Mouse (Mus musculus): ENCODE results near the gene Sgsh.
A peak's percentile ranks its signal among the peaks of the same experiment; 100 is the strongest.

Gene Sgsh

GRCm38 (mm10) chr11:119377326-119377725, 22.0 kb upstream of the Sgsh start:
- no peak for DNase-seq (ENCODE audit: low read depth, low spot score)

GRCm38 (mm10) chr11:119375425-119375824, 20.1 kb upstream of the Sgsh start:
- DNase-seq (ENCODE audit: low read depth, low spot score), result no peak

- peak; percentile 81 for DNase-seq (ENCODE audit: low read depth, low spot score)
Observed at GRCm38 (mm10) chr11:119363534-119364145, 8.3 kb upstream of the Sgsh start.

GRCm38 (mm10) chr11:119362769-119363533, 7.6 kb upstream of the Sgsh start:
- DNase-seq (ENCODE audit: low read depth, low spot score), result no peak

- DNase-seq (ENCODE audit: low read depth, low spot score), result no peak
Observed at GRCm38 (mm10) chr11:119359089-119359488, 3.8 kb upstream of the Sgsh start.

GRCm38 (mm10) chr11:119354798-119355442, 416 bp downstream of the Sgsh start:
- DNase-seq (ENCODE audit: low read depth, low spot score), result peak; percentile 53

GRCm38 (mm10) chr11:119353946-119354345, 1.4 kb downstream of the Sgsh start:
- no peak for DNase-seq (ENCODE audit: low read depth, low spot score)

GRCm38 (mm10) chr11:119352113-119352512, 3.2 kb downstream of the Sgsh start:
- DNase-seq (ENCODE audit: low read depth, low spot score), result no peak

- peak; percentile 27 for DNase-seq (ENCODE audit: low read depth, low spot score)
Observed at GRCm38 (mm10) chr11:119347125-119347524, 8.2 kb downstream of the Sgsh start.

GRCm38 (mm10) chr11:119344865-119345264, 10.5 kb downstream of the Sgsh start:
- DNase-seq (ENCODE audit: low read depth, low spot score), result no peak

GRCm38 (mm10) chr11:119344178-119344577, 11.2 kb downstream of the Sgsh start:
- no peak for DNase-seq (ENCODE audit: low read depth, low spot score)

GRCm38 (mm10) chr11:119339637-119340036, 15.7 kb downstream of the Sgsh start:
- peak; percentile 72 for DNase-seq (ENCODE audit: low read depth, low spot score)

GRCm38 (mm10) chr11:119339179-119339578, 16.2 kb downstream of the Sgsh start:
- no peak for DNase-seq (ENCODE audit: low read depth, low spot score)

GRCm38 (mm10) chr11:119338271-119339059, 16.9 kb downstream of the Sgsh start:
- no peak for DNase-seq (ENCODE audit: low read depth, low spot score)

GRCm38 (mm10) chr11:119331970-119332369, 23.4 kb downstream of the Sgsh start:
- peak; percentile 32 for DNase-seq (ENCODE audit: low read depth, low spot score)

GRCm38 (mm10) chr11:119330592-119330991, 24.7 kb downstream of the Sgsh start:
- no peak for DNase-seq (ENCODE audit: low read depth, low spot score)

- peak; percentile 27 for DNase-seq (ENCODE audit: low read depth, low spot score)
Observed at GRCm38 (mm10) chr11:119325068-119325467, 30.3 kb downstream of the Sgsh start.

- no peak for DNase-seq (ENCODE audit: low read depth, low spot score)
Observed at GRCm38 (mm10) chr11:119322521-119322920, 32.8 kb downstream of the Sgsh start.

GRCm38 (mm10) chr11:119316720-119317119, 38.6 kb downstream of the Sgsh start:
- no peak for DNase-seq (ENCODE audit: low read depth, low spot score)

- DNase-seq (ENCODE audit: low read depth, low spot score), result no peak
Observed at GRCm38 (mm10) chr11:119314252-119314936, 40.9 kb downstream of the Sgsh start.

GRCm38 (mm10) chr11:119310621-119311020, 44.7 kb downstream of the Sgsh start:
- DNase-seq (ENCODE audit: low read depth, low spot score), result no peak

Data from A20 (cell line).